Mouse (Mus musculus) ES-Bruce4 (cell line): ENCODE results near the gene Zfp933.

Experiments
- CTCF ChIP-seq: IDR thresholded peaks from one replicate; pipeline ENCODE4 v1.8.1; 2011; ENCODE audit warnings: low read depth, low read length
- EP300 ChIP-seq: IDR thresholded peaks from 2 replicates; pipeline ENCODE4 v1.6.1; 2011; ENCODE audit warnings: low read depth, low read length; ENCODE audit not compliant: insufficient read depth
- POLR2A ChIP-seq: IDR thresholded peaks from one replicate; pipeline ENCODE4 v1.8.1; 2011; ENCODE audit warnings: low read length; ENCODE audit not compliant: insufficient read depth

- no peak for TF ChIP-seq CTCF
- TF ChIP-seq EP300: no peak
- TF ChIP-seq POLR2A: no peak
These were observed 5.3 kb downstream of the Zfp933 start for GRCm38 (mm10) chr4:147842871-147843270.
